Mouse (Mus musculus): ENCODE measurements around the gene Rassf3.
A peak's percentile ranks its signal among the peaks of the same experiment; 100 is the strongest.

Rassf3 gene

GRCm38 (mm10) chr10:121489941-121490340 lies 13.8 kb upstream of the Rassf3 start:
- DNase-seq (ENCODE audit: low spot score), result no peak

- DNase-seq (ENCODE audit: low spot score), result no peak
These were observed 12.6 kb upstream of the Rassf3 start for GRCm38 (mm10) chr10:121488623-121489299.

GRCm38 (mm10) chr10:121487716-121488115 lies 11.6 kb upstream of the Rassf3 start:
- no peak for DNase-seq (ENCODE audit: low spot score)

GRCm38 (mm10) chr10:121486350-121486749 lies 10.2 kb upstream of the Rassf3 start:
- DNase-seq (ENCODE audit: low spot score), result no peak

GRCm38 (mm10) chr10:121483364-121483763 lies 7.2 kb upstream of the Rassf3 start:
- DNase-seq (ENCODE audit: low spot score), result no peak

GRCm38 (mm10) chr10:121481141-121481540 lies 5.0 kb upstream of the Rassf3 start:
- no peak for DNase-seq (ENCODE audit: low spot score)

GRCm38 (mm10) chr10:121479987-121480386 lies 3.8 kb upstream of the Rassf3 start:
- DNase-seq (ENCODE audit: low spot score), result no peak

GRCm38 (mm10) chr10:121477433-121477832 lies 1.3 kb upstream of the Rassf3 start:
- no peak for DNase-seq (ENCODE audit: low spot score)

GRCm38 (mm10) chr10:121476968-121477337 lies 806 bp upstream of the Rassf3 start:
- DNase-seq (ENCODE audit: low spot score), result no peak

GRCm38 (mm10) chr10:121475672-121476146 lies 438 bp downstream of the Rassf3 start:
- peak; percentile 22 for DNase-seq (ENCODE audit: low spot score)

GRCm38 (mm10) chr10:121475101-121475671 lies 961 bp downstream of the Rassf3 start:
- DNase-seq (ENCODE audit: low spot score), result no peak

GRCm38 (mm10) chr10:121474288-121474687 lies 1.9 kb downstream of the Rassf3 start:
- no peak for DNase-seq (ENCODE audit: low spot score)

GRCm38 (mm10) chr10:121473723-121474215 lies 2.4 kb downstream of the Rassf3 start:
- no peak for DNase-seq (ENCODE audit: low spot score)

- DNase-seq (ENCODE audit: low spot score), result no peak
These were observed 3.4 kb downstream of the Rassf3 start for GRCm38 (mm10) chr10:121472593-121473217.

GRCm38 (mm10) chr10:121471570-121472197 lies 4.5 kb downstream of the Rassf3 start:
- DNase-seq (ENCODE audit: low spot score), result no peak

GRCm38 (mm10) chr10:121469625-121470024 lies 6.5 kb downstream of the Rassf3 start:
- DNase-seq (ENCODE audit: low spot score), result no peak

GRCm38 (mm10) chr10:121468985-121469384 lies 7.2 kb downstream of the Rassf3 start:
- DNase-seq (ENCODE audit: low spot score), result no peak

- DNase-seq (ENCODE audit: low spot score), result no peak
These were observed 7.9 kb downstream of the Rassf3 start for GRCm38 (mm10) chr10:121468261-121468660.

- no peak for DNase-seq (ENCODE audit: low spot score)
These were observed 8.4 kb downstream of the Rassf3 start for GRCm38 (mm10) chr10:121467792-121468191.

- no peak for DNase-seq (ENCODE audit: low spot score)
These were observed 9.1 kb downstream of the Rassf3 start for GRCm38 (mm10) chr10:121467016-121467415.

GRCm38 (mm10) chr10:121465033-121465432 lies 11.1 kb downstream of the Rassf3 start:
- DNase-seq (ENCODE audit: low spot score), result no peak

- no peak for DNase-seq (ENCODE audit: low spot score)
These were observed 13.8 kb downstream of the Rassf3 start for GRCm38 (mm10) chr10:121462162-121462881.

Data from urinary bladder, postnatal 10 days (tissue).